Mouse (Mus musculus) heart, postnatal 4 days (tissue): ENCODE results near the gene Olfr441. TPM values are rescaled to one million over a fixed set of nuclear protein-coding genes. Genes with fewer than 3 reads are reported as not detected.
"Not testable (repeated sequence)": the region's sequence is repeated elsewhere in the genome, so short reads cannot be mapped to it uniquely, and the experiment has no call there.

ENCODE experiments used
- DNase-seq: peaks from one replicate; pipeline ENCODE4 v3.0.0; 2021
- total RNA-seq, 2 experiments: library from RNA; stranded (reverse); gene quantifications; 2 replicates each; pipeline ENCODE4 v1.2.3; 2021

Gene Olfr441
- not detected for total RNA-seq

DNA sequence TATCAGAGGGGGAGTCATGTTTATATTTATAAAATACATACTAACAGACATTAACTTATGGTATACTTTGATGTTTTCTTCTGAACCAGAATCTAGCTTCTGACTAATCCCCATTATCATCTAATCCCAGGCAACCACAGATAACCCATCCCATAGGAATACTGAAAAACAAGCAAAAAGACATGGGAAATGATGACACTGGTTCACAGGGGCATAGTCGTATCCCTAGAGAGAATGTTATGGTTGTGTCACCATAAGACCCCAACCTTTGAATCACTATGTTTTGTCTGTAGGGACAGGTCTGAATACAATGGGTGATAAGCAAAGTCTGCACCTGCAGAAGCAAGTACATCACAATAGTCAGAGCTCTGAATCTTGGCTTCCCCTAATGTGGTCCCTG lies at the start of gene Olfr441:
Olfr441 (plus strand) TSS at position 301 of the 400 bp plus-strand sequence.
- not testable (repeated sequence) for DNase-seq

DNA sequence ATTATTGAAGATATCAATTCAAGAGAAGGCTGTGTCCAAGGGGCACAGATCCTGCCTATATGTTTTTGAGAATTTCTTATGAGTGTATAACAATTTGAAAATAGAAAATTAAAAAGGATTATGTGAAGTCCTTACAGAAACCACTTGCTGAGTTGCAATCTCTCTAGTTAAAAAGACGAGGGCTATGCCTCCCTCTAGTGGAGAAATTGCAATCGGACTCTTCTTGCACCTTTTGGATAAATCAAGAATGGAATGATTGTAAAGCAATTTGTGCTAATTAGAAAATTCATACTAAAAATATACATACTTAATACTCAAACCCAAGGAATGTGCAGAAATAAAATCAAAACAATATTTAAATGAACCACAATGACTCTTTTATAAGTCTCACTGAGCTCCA lies 27.4 kb upstream of the Olfr441 start:
- DNase-seq = no peak

DNA sequence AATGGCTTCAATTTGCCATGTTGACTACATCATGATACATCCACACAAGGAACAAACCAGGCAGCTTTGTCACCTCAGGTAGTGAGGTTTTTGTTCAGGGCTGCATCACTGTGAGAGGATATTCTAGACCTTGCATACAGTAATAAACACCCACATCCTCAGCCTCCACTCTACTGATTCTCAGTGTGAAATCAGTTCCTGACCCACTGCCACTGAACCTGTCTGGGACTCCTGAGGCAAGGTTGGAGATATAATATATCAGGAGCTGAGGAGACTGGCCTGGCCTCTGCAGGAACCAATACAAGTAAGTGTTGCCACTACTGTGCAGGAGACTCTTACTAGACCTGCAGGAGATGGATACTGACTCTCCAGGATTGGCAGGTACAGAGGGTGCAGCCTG lies 24.8 kb upstream of the Olfr441 start:
- DNase-seq = not testable (repeated sequence)

DNA sequence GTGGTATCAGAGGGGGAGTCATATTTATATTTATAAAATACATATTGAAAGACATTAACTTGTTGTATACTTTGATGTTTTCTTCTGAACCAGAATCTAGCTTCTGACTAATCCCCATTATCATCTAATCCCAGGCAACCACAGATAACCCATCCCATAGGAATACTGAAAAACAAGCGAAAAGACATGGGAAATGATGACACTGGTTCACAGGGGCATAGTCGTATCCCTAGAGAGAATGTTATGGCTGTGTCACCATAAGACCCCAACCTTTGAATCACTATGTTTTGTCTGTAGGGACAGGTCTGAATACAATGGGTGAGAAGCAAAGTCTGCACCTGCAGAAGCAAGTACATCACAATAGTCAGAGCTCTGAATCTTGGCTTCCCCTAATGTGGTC lies 40.1 kb downstream of the Olfr441 start, which contains the start of gene Olfr237-ps1:
Olfr237-ps1 (plus strand) TSS at position 301 of the 400 bp plus-strand sequence.
- not testable (repeated sequence) for DNase-seq

DNA sequence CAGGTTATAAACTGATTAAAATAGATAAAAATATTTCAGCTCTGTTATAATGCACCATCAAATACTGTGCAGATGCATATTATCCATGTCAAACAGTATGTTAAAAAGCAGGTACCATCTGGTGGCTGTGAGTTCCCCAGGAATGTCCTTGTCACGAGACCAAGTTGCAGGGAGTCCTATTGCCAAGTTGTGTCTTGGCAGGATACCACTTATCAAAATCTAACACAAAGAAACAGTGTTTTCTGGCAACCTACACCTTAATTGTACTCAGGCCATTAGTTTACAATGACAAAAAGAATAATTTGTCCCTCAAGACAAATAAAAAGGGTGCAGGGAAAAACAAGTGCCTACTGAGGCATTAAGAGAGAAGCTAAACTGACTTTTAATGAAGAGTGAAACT lies 53.3 kb downstream of the Olfr441 start:
- no peak for DNase-seq

DNA sequence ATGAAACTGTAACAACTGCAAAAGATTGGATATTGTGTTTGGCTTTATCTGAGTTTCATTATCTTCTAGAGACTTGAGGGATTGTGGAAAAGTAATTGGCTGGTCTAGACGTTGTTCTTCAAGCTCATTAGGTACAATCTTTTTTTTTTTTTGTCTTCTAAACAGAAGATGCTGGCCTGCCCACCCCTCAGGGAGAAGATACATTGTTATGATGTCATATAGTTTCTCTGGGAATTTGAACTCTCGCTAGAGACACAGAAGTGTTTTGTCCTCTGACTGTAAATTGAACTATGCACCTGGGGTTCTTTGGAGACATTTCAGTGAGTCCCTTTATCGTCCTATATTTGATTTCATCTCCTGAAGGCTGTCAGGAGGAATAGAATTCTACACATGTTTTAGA lies 56.8 kb downstream of the Olfr441 start, which contains the start of gene Olfr437:
Olfr437 (plus strand) TSS at position 301 of the 400 bp plus-strand sequence.
- no peak for DNase-seq

DNA sequence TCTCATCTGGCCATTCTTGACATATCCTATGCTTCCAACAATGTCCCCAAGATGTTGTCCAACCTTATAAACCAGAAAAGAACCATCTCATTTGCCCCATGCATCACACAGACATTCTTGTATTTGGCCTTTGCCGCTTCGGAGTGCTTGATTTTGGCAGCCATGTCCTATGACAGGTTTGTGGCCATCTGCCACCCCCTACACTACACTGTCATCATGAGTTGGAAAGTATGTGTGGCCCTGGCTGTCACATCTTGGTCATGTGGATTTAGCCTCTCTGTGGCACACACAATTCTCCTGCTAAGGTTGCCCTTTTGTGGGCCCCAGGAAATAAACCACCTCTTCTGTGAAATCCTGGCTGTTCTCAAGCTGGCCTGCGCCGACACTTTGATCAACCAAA lies 61.1 kb downstream of the Olfr441 start:
- no peak for DNase-seq

Other genes starting within 250 kb of the Olfr441 start
- not detected for gene Olfr448, start 215.9 kb upstream of the Olfr441 start, total RNA-seq
- not detected for gene Olfr447, start 197.5 kb upstream of the Olfr441 start, total RNA-seq
- not detected for gene Olfr446, start 185.0 kb upstream of the Olfr441 start, total RNA-seq
- not detected for gene Olfr444, start 157.3 kb upstream of the Olfr441 start, total RNA-seq
- not detected for gene Olfr237-ps1, start 40.2 kb downstream of the Olfr441 start, total RNA-seq
- gene Olfr437, start 56.9 kb downstream of the Olfr441 start, total RNA-seq = not detected
- not detected for gene Olfr13, start 65.8 kb downstream of the Olfr441 start, total RNA-seq
- gene Olfr435, start 90.8 kb downstream of the Olfr441 start, total RNA-seq = not detected
- gene Olfr434, start 106.7 kb downstream of the Olfr441 start, total RNA-seq = not detected
- gene Olfr47, start 125.2 kb downstream of the Olfr441 start, total RNA-seq = not detected
- 10 to 100 TPM; 18.8 to 19.2 TPM for gene Arhgef5, start 159.2 kb downstream of the Olfr441 start, total RNA-seq
- gene Nobox, start 203.2 kb downstream of the Olfr441 start, total RNA-seq = not detected